Mouse (Mus musculus): ENCODE measurements at regions not wholly inside any gene's neighbourhood (a gene's known extent, or its start where the extent isn't known, plus 50 kb on each side); places are given as distances from the start of the nearest gene placed in this dataset.
"Not testable (repeated sequence)": the region's sequence is repeated elsewhere in the genome, so short reads cannot be mapped to it uniquely, and the experiment has no call there.

DNA sequence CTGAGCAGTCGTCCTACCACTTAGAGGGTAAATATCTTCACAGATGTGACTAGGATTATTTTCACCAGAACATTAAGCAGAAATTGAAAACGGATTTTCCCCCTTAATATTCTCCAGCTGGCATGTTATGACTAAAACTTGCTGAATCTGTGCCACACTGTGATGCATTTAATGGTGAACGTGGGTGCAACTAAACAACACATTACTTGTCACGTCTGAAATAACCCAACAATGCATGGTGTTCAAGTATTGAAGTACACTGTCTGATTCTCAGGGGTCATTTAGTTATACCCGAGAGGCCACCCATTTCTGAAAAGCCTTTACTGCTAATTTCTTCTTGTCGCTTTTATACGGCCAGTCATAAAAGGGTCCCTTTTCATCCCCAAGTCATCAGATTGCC is 226.5 kb downstream of the Ppp1r3a start:
- Histone ChIP-seq H3K4me1 (replicated peaks) (no peaks in the 10 kb centered on the region; the same call in 1 of the 2 replicates), H3K9ac (replicated peaks) (no peak overlapping the region), H3K27ac (no peak overlapping the region), H3K4me3 (replicated peaks) (no peak overlapping the region), H3K4me2 (replicated peaks) (no peak overlapping the region), H3K27me3 (no peaks in the 10 kb centered on the region), H3K36me3 (no peaks in the 10 kb centered on the region), H3K9me3 (no peaks in the 10 kb centered on the region)
- WGBS = 50% methylated on average over 7 of the region's 7 CpGs
- ATAC-seq = no peak

DNA sequence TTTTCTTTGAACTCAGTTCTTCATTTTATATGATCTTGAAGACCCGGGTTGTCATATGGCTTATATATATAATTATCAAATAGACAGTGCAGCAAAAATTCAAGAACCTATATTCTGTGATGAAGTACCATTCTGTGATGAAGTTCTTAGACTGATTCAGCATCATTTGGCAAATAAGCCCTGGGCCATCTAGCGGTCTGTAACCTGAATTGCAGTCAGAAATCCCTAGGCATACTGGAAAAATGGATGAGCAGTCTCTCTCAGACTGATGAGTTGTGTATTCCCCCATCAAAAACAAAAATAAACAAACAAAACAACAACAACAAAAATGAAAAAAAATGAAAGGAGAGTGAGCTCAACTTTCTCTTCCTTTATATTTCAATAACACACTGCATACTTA is 232.3 kb downstream of the Ppp1r3a start:
- WGBS = 23% methylated on average over 2 of the region's 2 CpGs

DNA sequence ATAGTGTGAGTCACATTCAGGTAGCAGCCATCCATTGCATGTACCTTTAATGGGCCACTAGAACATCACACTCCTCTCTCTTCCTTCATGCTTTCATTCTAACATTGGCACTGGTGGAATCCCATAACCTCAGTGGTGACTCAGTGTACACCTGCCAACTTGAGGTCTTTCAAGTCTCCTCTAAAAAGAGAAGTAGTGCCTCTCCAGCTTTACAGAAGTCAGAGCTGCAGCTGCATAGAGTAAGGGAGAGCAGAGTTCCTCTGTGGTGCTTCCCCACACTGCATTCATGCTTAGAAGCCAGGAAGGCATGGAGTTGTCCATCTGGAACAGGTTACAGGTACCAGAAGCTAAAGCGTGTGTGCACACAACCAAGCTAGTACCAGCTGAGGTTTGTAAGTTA is 233.8 kb downstream of the Ppp1r3a start:
- Histone ChIP-seq H3K27me3 (no peaks in the 10 kb centered on the region), H3K4me3 (replicated peaks) (no peak overlapping the region), H3K36me3 (no peaks in the 10 kb centered on the region), H3K9me3 (no peaks in the 10 kb centered on the region), H3K9ac (replicated peaks) (no peak overlapping the region), H3K27ac (no peak overlapping the region), H3K4me1 (replicated peaks) (no peaks in the 10 kb centered on the region), H3K4me2 (replicated peaks) (no peak overlapping the region)
- WGBS = 87% methylated on average over 1 of the region's 1 CpGs
- no peak for ATAC-seq

More for the DNA sequence above, 232.3 kb downstream of the Ppp1r3a start:
- H3K4me3 ChIP-seq (replicated peaks) = no peak overlapping the region
- no peaks in the 10 kb centered on the region for H3K9me3 ChIP-seq
- no peak for ATAC-seq
- no peak overlapping the region for H3K27ac ChIP-seq
- H3K36me3 ChIP-seq = no peaks in the 10 kb centered on the region
- no peak overlapping the region for H3K9ac ChIP-seq (replicated peaks)
- H3K4me1 ChIP-seq (replicated peaks) = no peaks in the 10 kb centered on the region
- H3K4me2 ChIP-seq (replicated peaks) = no peak overlapping the region
- no peaks in the 10 kb centered on the region for H3K27me3 ChIP-seq

DNA sequence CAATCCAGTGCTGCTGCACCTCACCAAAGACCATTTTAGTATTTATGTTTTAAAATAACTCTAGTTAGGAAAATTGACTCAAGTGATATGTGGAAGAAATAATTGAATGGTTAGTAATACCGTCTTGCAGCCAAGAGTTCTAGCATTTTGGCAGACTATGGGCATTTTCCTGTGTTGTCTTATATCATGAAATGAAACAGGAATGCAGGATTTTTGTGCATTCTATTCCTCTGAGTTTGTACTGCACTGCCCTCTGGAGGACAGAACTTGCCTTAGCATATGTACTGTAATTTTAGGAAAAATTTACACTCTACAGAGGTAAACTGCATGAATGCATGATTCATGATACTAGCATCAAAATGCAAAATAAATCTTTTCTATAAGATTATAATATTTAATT is 250.9 kb downstream of the Ppp1r3a start:
- Histone ChIP-seq H3K9ac (replicated peaks) (no peak overlapping the region), H3K9me3 (no peaks in the 10 kb centered on the region), H3K4me3 (replicated peaks) (no peak overlapping the region), H3K4me2 (replicated peaks) (no peak overlapping the region), H3K27me3 (no peaks in the 10 kb centered on the region), H3K36me3 (no peaks in the 10 kb centered on the region), H3K27ac (no peak overlapping the region), H3K4me1 (replicated peaks) (no peaks in the 10 kb centered on the region)
- WGBS = 51% methylated on average over 1 of the region's 1 CpGs
- ATAC-seq = peak; percentile 45

DNA sequence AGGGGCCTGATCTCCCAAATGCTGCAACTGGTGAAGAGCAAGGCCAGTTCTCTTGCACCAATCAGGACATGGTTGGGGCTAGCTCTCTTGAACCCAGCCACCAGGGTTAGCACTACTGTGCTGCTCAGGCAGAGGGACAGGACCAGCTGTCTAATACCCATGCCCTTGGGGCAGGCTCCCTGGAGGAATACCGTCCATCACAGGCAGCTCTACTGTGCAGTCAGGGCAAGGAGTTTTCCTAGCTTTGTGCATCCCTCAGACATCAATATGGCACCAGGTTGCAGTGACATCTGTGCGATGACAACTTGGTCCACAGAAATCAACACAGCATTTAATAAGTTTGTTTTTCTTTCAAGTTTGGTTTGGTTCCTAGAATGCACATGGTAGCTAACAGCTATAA is 254.4 kb downstream of the Ppp1r3a start:
- Histone ChIP-seq H3K4me3 (replicated peaks) (no peak overlapping the region), H3K9me3 (no peaks in the 10 kb centered on the region), H3K4me1 (replicated peaks) (no peaks in the 10 kb centered on the region), H3K27ac (no peak overlapping the region), H3K36me3 (no peaks in the 10 kb centered on the region), H3K4me2 (replicated peaks) (no peak overlapping the region), H3K9ac (replicated peaks) (no peak overlapping the region), H3K27me3 (no peaks in the 10 kb centered on the region)
- 86% methylated on average over 2 of the region's 2 CpGs for WGBS
- no peak for ATAC-seq

DNA sequence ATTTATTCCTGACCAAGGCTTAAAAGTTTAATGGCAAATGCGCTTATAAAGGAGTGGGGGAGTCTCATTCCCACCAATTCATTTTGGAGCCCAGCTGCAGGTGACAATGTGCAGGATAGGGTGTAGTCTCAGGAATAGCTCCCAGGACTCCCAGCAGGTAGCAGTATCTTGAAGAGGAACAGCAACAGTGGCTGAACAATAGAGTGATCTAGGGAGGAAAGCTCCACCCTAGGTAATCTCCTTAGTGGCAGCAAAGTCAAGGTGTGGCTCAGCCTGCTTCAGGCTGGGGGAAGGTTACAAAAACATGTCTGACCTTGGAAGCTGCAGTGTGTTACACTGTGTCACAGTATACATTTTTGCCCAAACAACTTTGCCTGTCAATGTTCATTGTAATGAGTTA is 255.2 kb downstream of the Ppp1r3a start:
- not testable (repeated sequence) for H3K27me3 ChIP-seq; H3K4me3 ChIP-seq (replicated peaks); H3K36me3 ChIP-seq; H3K9ac ChIP-seq (replicated peaks); H3K27ac ChIP-seq; H3K4me2 ChIP-seq (replicated peaks); ATAC-seq; H3K9me3 ChIP-seq; H3K4me1 ChIP-seq (replicated peaks)
- 45% methylated on average over 1 of the region's 1 CpGs for WGBS

DNA sequence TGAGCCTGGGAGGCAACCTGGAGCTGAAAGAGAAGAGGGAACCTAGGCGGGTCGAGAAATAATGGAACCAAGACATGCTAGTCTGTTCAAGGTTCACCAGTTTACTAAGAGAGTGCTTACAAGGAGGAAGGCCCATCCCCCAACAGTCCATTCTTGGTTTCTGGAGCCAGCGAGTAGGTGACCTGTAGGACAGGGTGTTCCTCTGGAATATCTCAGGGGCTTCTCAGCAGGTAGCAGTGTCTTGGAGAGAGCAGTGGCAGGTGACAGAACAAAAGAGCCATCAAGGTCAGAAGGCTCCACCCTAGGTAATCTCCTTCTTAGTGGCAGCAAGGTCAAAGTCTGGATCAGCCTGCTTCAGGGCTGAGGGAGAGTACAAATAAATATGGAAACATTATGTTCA is 268.4 kb downstream of the Ppp1r3a start:
- H3K36me3 ChIP-seq; H3K9me3 ChIP-seq; H3K9ac ChIP-seq (replicated peaks); H3K4me3 ChIP-seq (replicated peaks); H3K27me3 ChIP-seq; ATAC-seq; H3K4me2 ChIP-seq (replicated peaks); H3K27ac ChIP-seq; H3K4me1 ChIP-seq (replicated peaks): not testable (repeated sequence)
- WGBS = 61% methylated on average over 3 of the region's 3 CpGs

DNA sequence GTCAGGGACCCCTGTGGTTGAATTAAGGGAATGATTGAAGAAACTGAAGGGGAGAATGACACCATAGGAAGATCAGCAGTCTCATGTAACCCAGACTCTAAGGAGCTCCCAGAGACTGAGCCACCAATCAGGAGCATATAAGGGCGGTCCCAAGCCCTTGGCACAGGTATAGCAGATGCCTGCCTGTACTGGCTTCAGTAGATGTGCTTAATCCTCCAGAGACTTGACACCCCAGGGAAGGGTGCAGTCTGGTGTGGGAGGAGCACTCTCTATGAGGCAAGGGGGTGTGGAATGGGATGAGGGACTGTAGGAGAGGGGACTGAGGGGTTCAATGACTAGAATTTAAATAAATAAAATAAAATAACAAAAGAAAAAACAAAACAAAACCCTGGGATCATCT is 298.7 kb downstream of the Ppp1r3a start:
- H3K4me1 ChIP-seq (replicated peaks) = no peaks in the 10 kb centered on the region
- H3K27ac ChIP-seq = no peak overlapping the region
- H3K9ac ChIP-seq (replicated peaks) = no peak overlapping the region
- H3K27me3 ChIP-seq = no peaks in the 10 kb centered on the region
- WGBS = 79% methylated on average over 1 of the region's 1 CpGs
- ATAC-seq = no peak
- no peaks in the 10 kb centered on the region for H3K36me3 ChIP-seq
- H3K9me3 ChIP-seq = peaks cover 8% of the 10 kb centered on the region; the same call in 1 of the 2 replicates
- H3K4me2 ChIP-seq (replicated peaks) = no peak overlapping the region
- no peak overlapping the region for H3K4me3 ChIP-seq (replicated peaks)

DNA sequence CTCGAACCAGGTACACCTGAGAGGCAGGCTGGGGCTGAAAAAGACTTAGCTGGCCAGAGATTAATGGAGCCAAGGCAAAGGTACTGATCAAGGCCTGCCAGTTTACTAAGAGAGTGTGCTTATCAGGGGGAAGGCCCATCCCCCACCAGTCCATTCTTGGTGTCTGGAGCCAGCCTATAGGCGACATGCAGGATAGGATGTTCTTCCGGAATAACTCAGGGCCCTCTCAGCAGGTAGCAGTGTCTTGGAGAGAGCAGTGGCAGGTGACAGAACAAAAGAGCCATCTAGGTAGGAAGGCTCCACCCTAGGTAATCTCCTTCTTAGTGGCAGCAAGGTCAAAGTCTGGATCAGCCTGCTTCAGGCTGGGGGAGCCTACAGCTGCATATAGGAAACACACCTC is 301.8 kb downstream of the Ppp1r3a start:
- H3K9ac ChIP-seq (replicated peaks); H3K4me2 ChIP-seq (replicated peaks); H3K4me1 ChIP-seq (replicated peaks); H3K9me3 ChIP-seq; ATAC-seq; H3K27me3 ChIP-seq; H3K4me3 ChIP-seq (replicated peaks); H3K27ac ChIP-seq; H3K36me3 ChIP-seq: not testable (repeated sequence)
- 86% methylated on average over 3 of the region's 3 CpGs for WGBS

DNA sequence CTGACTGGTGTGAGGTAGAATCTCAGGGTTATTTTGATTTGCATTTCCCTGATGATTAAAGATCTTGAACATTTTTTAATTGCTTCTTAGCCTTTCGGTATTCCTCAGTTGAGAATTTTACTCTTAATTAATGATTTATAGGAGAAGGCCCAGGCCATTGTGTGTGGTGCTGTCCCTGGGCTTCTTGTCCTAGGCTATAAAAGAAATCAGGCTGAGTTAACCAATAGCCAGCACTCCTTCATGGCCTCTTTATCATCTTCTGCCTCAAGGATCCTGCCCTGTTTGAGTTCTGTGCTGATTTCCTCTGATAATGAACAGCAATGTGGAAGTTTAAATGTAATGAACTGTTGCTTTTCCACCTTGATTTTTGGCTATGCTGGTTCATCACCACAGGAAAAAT is 323.3 kb downstream of the Ppp1r3a start:
- H3K4me1 ChIP-seq (replicated peaks) = no peaks in the 10 kb centered on the region
- no peak for ATAC-seq
- no peak overlapping the region for H3K4me2 ChIP-seq (replicated peaks)
- no peaks in the 10 kb centered on the region for H3K27me3 ChIP-seq
- no peak overlapping the region for H3K27ac ChIP-seq
- no peaks in the 10 kb centered on the region for H3K9me3 ChIP-seq
- H3K4me3 ChIP-seq (replicated peaks) = no peak overlapping the region
- H3K36me3 ChIP-seq = no peaks in the 10 kb centered on the region
- 88% methylated on average over 1 of the region's 1 CpGs for WGBS
- H3K9ac ChIP-seq (replicated peaks) = no peak overlapping the region

DNA sequence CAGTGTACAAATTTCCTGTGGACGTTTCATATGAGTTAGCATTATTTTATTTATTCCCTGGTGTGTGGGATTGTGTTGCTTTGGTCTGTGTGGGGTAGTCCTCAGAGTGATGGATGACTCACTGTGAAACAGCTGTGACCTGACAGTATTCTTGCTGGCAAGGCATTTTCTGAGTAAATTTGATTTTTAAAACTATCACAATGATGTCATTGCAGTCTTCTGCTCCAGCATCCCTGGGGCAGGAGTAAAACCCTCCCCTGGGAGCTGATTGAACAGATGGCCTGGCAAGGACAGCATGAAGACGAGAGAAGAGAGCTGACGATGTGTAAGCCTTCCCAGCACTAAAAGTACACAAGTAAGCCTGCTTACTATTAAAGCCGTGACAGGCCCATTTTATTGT is 345.3 kb downstream of the Ppp1r3a start:
- H3K4me1 ChIP-seq (replicated peaks) = no peaks in the 10 kb centered on the region
- WGBS = 35% methylated on average over 4 of the region's 4 CpGs

DNA sequence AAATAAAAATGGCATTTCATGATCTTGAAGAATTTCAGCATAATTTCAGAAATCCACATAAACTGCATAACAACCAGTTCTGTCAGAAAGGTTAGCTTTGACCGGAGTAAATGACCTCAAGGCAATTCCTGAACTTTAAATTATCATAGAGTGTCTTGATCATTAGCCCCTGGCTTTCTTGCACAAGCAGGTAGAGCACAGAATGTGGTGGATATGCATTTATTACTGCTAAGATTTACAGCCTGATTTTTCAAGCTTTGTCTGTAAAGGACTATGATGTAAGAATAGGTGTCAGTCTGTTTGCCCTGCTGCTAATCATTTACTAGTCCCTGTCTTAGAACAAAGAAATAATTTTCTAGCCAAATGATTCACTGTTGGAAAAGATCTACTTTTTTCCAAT is 347.3 kb downstream of the Ppp1r3a start:
- ATAC-seq = no peak
- Histone ChIP-seq H3K4me3 (replicated peaks) (no peak overlapping the region), H3K27me3 (no peaks in the 10 kb centered on the region), H3K4me2 (replicated peaks) (no peak overlapping the region), H3K4me1 (replicated peaks) (no peaks in the 10 kb centered on the region), H3K9me3 (no peaks in the 10 kb centered on the region), H3K36me3 (no peaks in the 10 kb centered on the region), H3K27ac (no peak overlapping the region), H3K9ac (replicated peaks) (no peak overlapping the region)
- 85% methylated on average over 1 of the region's 1 CpGs for WGBS

More for the DNA sequence above, 345.3 kb downstream of the Ppp1r3a start:
- Histone ChIP-seq H3K27me3 (no peaks in the 10 kb centered on the region), H3K9me3 (no peaks in the 10 kb centered on the region), H3K4me2 (replicated peaks) (no peak overlapping the region), H3K9ac (replicated peaks) (no peak overlapping the region), H3K36me3 (no peaks in the 10 kb centered on the region), H3K27ac (no peak overlapping the region), H3K4me3 (replicated peaks) (no peak overlapping the region)
- ATAC-seq = peak; percentile 55; the same call in 1 of the 2 replicates

DNA sequence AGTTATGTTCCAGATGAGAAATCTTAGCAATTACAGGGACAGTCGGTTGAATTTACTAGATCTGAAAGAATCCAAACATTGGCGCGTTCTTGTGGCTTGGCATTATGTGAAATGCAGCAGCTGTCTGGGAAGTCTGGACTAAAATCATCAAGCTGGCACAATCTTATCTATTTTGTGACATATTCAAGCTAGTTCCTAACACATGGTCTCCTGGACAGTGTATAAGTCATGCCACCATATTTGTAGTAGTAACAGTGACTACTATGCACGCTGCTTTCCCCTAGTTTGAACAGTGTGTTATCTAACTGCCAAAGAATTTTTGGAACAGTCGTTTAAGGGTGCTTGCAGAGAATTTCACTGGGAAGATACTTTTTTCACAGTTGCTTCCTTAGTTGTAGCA is 396.8 kb downstream of the Ppp1r3a start:
- H3K27ac ChIP-seq = no peak overlapping the region
- no peaks in the 10 kb centered on the region for H3K4me1 ChIP-seq (replicated peaks)
- no peaks in the 10 kb centered on the region for H3K9me3 ChIP-seq
- H3K4me3 ChIP-seq (replicated peaks) = no peak overlapping the region
- no peak overlapping the region for H3K9ac ChIP-seq (replicated peaks)
- no peak for ATAC-seq
- H3K36me3 ChIP-seq = no peaks in the 10 kb centered on the region
- H3K27me3 ChIP-seq = no peaks in the 10 kb centered on the region
- no peak overlapping the region for H3K4me2 ChIP-seq (replicated peaks)
- WGBS = 89% methylated on average over 5 of the region's 5 CpGs

Measured in midbrain, embryonic 13.5 days (tissue).